8 mouse cellular contexts compared by ENCODE assay signal in genomic region chr13:91093610-91094009, GRCm38 (mm10).
DNase-seq lines count a peak whose midpoint lies in the region; ATAC-seq and TF ChIP-seq lines count a peak whose summit lies in the region.

No protein-coding gene starts in this region.

- no peak overlapping the region for H3K9ac ChIP-seq in heart, postnatal 0 days (replicated peaks; ENCODE audit: low read depth, low read length)
- H3K9ac ChIP-seq in embryonic facial prominence, embryonic 15.5 days, result no peak overlapping the region
- no peak overlapping the region for H3K9ac ChIP-seq in limb, embryonic 12.5 days (replicated peaks)

- no peak overlapping the region for H3K27ac ChIP-seq in heart, postnatal 0 days (ENCODE audit: low read depth)
- peak overlapping the region; percentile 87 for H3K27ac ChIP-seq in embryonic facial prominence, embryonic 15.5 days (replicated peaks)
- H3K27ac ChIP-seq in limb, embryonic 12.5 days, result peak overlapping the region; percentile 69

- no peak overlapping the region for H3K4me3 ChIP-seq in heart, postnatal 0 days (ENCODE audit: low read depth, low read length)
- H3K4me3 ChIP-seq in embryonic facial prominence, embryonic 15.5 days (replicated peaks), result no peak overlapping the region
- no peak overlapping the region for H3K4me3 ChIP-seq in limb, embryonic 12.5 days (replicated peaks)

- TF ChIP-seq EP300 in heart, postnatal 0 days (IDR thresholded peaks at IDR 0.05; ENCODE audit: low read depth), result no peak

- H3K27me3 ChIP-seq in heart, postnatal 0 days (ENCODE audit: control insufficient read depth, insufficient read depth, low read length), result no peaks in the 10 kb centered on the region
- H3K27me3 ChIP-seq in embryonic facial prominence, embryonic 15.5 days, result no peaks in the 10 kb centered on the region
- H3K27me3 ChIP-seq in limb, embryonic 12.5 days, result no peaks in the 10 kb centered on the region

- no peak for TF ChIP-seq CTCF in heart, postnatal 0 days (IDR thresholded peaks at IDR 0.05; ENCODE audit: low read depth)

- peak; percentile 47 for ATAC-seq in heart, postnatal 0 days (ENCODE audit: insufficient read depth, low read depth)
- ATAC-seq in embryonic facial prominence, embryonic 15.5 days (ENCODE audit: insufficient number of reproducible peaks, low FRiP score, low TSS enrichment, low read depth), result peak; percentile 90
- ATAC-seq in limb, embryonic 12.5 days (ENCODE audit: insufficient number of reproducible peaks, insufficient read depth, low FRiP score, low TSS enrichment, low read depth), result peak; percentile 65; the same call in 1 of the 2 replicates

- no peaks in the 10 kb centered on the region for H3K4me1 ChIP-seq in heart, postnatal 0 days (ENCODE audit: control insufficient read depth, insufficient read depth)
- peaks cover 15% of the 10 kb centered on the region for H3K4me1 ChIP-seq in embryonic facial prominence, embryonic 15.5 days
- H3K4me1 ChIP-seq in limb, embryonic 12.5 days (replicated peaks), result peaks cover 14% of the 10 kb centered on the region

- DNase-seq in heart, postnatal 0 days (ENCODE audit: low spot score), result peak; percentile 31
- DNase-seq in heart, postnatal 36 days, result no peak
- DNase-seq in CD4-positive, CD25-positive, alpha-beta regulatory T cell, adult 2 months (ENCODE audit: low read depth, low spot score), result peak; percentile 49
- no peak for DNase-seq in urinary bladder, postnatal 36 days (ENCODE audit: low spot score in 2 of 2)
- no peak for DNase-seq in layer of hippocampus, adult 9-10 months (ENCODE audit: low spot score)
- no peak for DNase-seq in c-Kit-positive CD71-positive TER-119-positive erythroid progenitor cells, embryonic 14.5 days (ENCODE audit: low spot score)

- intact Hi-C loops in heart, postnatal 36 days (cut with DNase I), result loop anchor here (1.0 to 5.0 kb wide), 2 partner anchors 126 to 161 kb away; no protein-coding TSS in a partner anchor

- no peaks in the 10 kb centered on the region for H3K9me3 ChIP-seq in heart, postnatal 0 days (replicated peaks; ENCODE audit: control insufficient read depth, low read length)
- H3K9me3 ChIP-seq in embryonic facial prominence, embryonic 15.5 days (replicated peaks), result no peaks in the 10 kb centered on the region
- no peaks in the 10 kb centered on the region for H3K9me3 ChIP-seq in limb, embryonic 12.5 days

- WGBS in heart, postnatal 0 days, result 18% methylated on average over 1 of the region's 1 CpGs
- WGBS in embryonic facial prominence, embryonic 15.5 days, result 7% methylated on average over 1 of the region's 1 CpGs
- WGBS in limb, embryonic 12.5 days, result 12% methylated on average over 1 of the region's 1 CpGs

- no peaks in the 10 kb centered on the region for H3K36me3 ChIP-seq in heart, postnatal 0 days (replicated peaks; ENCODE audit: control insufficient read depth, insufficient read depth, low read length)
- H3K36me3 ChIP-seq in embryonic facial prominence, embryonic 15.5 days, result no peaks in the 10 kb centered on the region
- H3K36me3 ChIP-seq in limb, embryonic 12.5 days, result no peaks in the 10 kb centered on the region

- H3K4me2 ChIP-seq in heart, postnatal 0 days (ENCODE audit: low read depth, low read length), result no peak overlapping the region
- no peak overlapping the region for H3K4me2 ChIP-seq in embryonic facial prominence, embryonic 15.5 days (replicated peaks)
- peak overlapping the region; percentile 17; the same call in 1 of the 2 replicates for H3K4me2 ChIP-seq in limb, embryonic 12.5 days

Comparison
In these comparisons a context has a peak if more than half of its experiments do, and no peak if none do; other contexts are left out.
1. DNase-seq: peak in heart, postnatal 0 days (single experiment) and CD4-positive, CD25-positive, alpha-beta regulatory T cell, adult 2 months (single experiment); none in heart, postnatal 36 days (0 of 2), urinary bladder, postnatal 36 days (0 of 2), layer of hippocampus, adult 9-10 months (single experiment) and c-Kit-positive CD71-positive TER-119-positive erythroid progenitor cells, embryonic 14.5 days (single experiment).
2. Peak in every context shown above with its lines, with median percentiles within 50 percentile points of each other: ATAC-seq.